Mouse (Mus musculus): ENCODE measurements around the gene Pdik1l. TPM values are rescaled to one million over a fixed set of nuclear protein-coding genes. Genes with fewer than 3 reads are reported as not detected.

The Pdik1l gene
- polyA plus RNA-seq, 2 experiments = 9.6 to 18.4 TPM

DNA sequence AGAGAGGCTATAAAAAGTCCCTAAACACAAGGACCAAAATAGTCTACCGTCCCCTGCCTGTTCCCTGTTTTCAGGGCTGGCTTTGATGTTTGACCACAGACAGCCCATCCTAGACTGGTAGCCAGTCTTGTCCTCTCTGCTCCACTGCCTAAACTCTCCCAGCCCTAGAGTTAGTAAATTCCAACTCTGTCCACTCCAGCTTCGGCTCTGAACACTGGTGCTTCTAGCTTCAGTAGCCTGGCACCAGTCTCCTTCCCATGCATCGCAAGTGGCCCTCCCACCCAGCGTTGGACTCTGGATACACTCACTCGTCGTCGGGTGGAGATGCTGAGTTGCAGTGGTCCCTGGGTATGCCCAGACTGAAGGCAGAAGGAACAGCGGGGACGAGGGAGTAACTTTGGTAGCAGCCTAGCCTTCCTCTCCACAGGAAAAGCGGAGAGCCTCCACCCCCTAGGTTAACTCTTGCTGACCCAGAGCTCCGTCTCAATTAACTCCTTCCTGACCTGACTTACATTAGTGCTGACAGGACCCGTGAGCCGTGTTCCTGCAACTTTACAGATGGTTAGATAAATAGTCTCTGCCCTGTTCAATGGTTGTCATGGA, 33.9 kb downstream of the Pdik1l start, which contains the start of gene Grrp1:
TSS of gene Grrp1 (minus strand) at position 385 of the 603 bp plus-strand sequence.
- H3K36me3 ChIP-seq (ENCODE audit: control insufficient read depth, insufficient read depth, low read length) = no peaks in the 10 kb centered on the region
- no peaks in the 10 kb centered on the region for H3K9me3 ChIP-seq (ENCODE audit: control insufficient read depth, low read length)
- TF ChIP-seq POLR2A (IDR thresholded peaks at IDR 0.05; ENCODE audit: borderline replicate concordance, extremely low read depth, insufficient read depth, insufficient read length) = no peak
- H3K4me1 ChIP-seq (ENCODE audit: control insufficient read depth, insufficient read depth, low read length) = peaks cover 34% of the 10 kb centered on the region
- H3K27me3 ChIP-seq (ENCODE audit: control insufficient read depth, insufficient read depth, low read length) = peaks cover 54% of the 10 kb centered on the region
- DNase-seq (ENCODE audit: low spot score) = no peak
- H3K27ac ChIP-seq (replicated peaks; ENCODE audit: low read depth, low read length) = 0 out of 2 replicates have a peak within 1 kb of the TSS, but pooled peaks have one; percentile 8
- peak within 1 kb of the TSS; percentile 53 for H3K4me3 ChIP-seq (replicated peaks; ENCODE audit: low read length)
- H3K9ac ChIP-seq (ENCODE audit: low read depth, low read length, severe bottlenecking) = peak within 1 kb of the TSS; percentile 43
- H3K4me2 ChIP-seq (replicated peaks; ENCODE audit: low read depth, low read length, severe bottlenecking) = peak within 1 kb of the TSS; percentile 41
- 3% methylated on average over 13 of the region's 13 CpGs for WGBS
- no peak for ATAC-seq (ENCODE audit: low FRiP score, low read depth)

DNA sequence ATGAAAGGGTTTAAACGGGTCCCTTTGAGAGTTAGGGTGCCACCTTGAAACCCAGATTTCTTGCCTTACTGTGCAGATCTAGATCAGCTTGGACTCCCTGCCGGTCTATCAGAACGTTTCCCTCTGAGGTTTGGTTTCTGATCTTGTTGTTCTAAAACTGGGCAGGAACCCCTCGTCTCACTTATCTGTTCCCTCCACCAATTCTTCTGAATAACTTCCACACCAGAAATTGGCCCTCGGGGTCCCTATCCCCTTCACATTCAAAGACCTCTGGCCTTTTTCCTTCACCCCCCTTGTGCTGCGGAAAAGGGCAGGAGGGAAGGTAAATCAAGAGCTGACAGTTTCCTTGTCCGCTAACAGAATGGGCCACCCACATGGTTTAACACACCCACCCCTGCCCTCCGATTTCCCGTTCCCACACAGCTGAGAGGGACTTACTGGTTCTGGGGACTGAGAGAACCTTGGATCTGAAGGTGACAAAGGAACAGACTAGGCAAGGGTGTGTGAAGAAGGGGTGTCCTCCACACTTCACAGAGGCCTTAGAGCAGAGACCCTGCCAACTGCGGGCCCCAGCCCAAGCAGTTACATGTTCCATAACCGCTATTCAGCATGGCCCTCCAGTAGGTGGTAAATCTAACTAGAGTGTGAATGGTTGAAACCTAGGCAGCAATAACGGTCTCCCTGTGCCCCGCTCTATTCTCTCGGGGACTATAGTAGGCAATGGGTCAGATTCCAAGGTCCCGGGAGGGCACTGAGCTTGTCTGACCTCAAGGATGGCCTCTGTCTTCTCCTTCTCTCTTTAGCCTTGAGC, 34.6 kb downstream of the Pdik1l start:
- H3K27ac ChIP-seq (replicated peaks; ENCODE audit: low read depth, low read length) = 0 out of 2 replicates have a peak overlapping the region, but pooled peaks have one; percentile 8
- no peaks in the 10 kb centered on the region for H3K36me3 ChIP-seq (ENCODE audit: control insufficient read depth, insufficient read depth, low read length)
- H3K4me1 ChIP-seq (ENCODE audit: control insufficient read depth, insufficient read depth, low read length) = peaks cover 34% of the 10 kb centered on the region
- DNase-seq (ENCODE audit: low spot score) (no peak), ATAC-seq (ENCODE audit: low FRiP score, low read depth) (no peak)
- 15% methylated on average over 15 of the region's 15 CpGs for WGBS
- peaks cover 58% of the 10 kb centered on the region for H3K27me3 ChIP-seq (ENCODE audit: control insufficient read depth, insufficient read depth, low read length)
- H3K4me2 ChIP-seq (replicated peaks; ENCODE audit: low read depth, low read length, severe bottlenecking) = peak overlapping the region; percentile 41
- no peaks in the 10 kb centered on the region for H3K9me3 ChIP-seq (ENCODE audit: control insufficient read depth, low read length)
- H3K4me3 ChIP-seq (replicated peaks; ENCODE audit: low read length) = peak overlapping the region; percentile 53
- peak overlapping the region; percentile 43 for H3K9ac ChIP-seq (ENCODE audit: low read depth, low read length, severe bottlenecking)
- no peak for TF ChIP-seq POLR2A (IDR thresholded peaks at IDR 0.05; ENCODE audit: borderline replicate concordance, extremely low read depth, insufficient read depth, insufficient read length)

- H3K4me3 ChIP-seq (replicated peaks; ENCODE audit: low read length) = peak overlapping the region; percentile 53
- DNase-seq (ENCODE audit: low spot score) = no peak
- H3K27ac ChIP-seq (replicated peaks; ENCODE audit: low read depth, low read length) = no peak overlapping the region
- ATAC-seq (ENCODE audit: low FRiP score, low read depth) = no peak
- no peak for TF ChIP-seq POLR2A (IDR thresholded peaks at IDR 0.05; ENCODE audit: borderline replicate concordance, extremely low read depth, insufficient read depth, insufficient read length)
- peaks cover 34% of the 10 kb centered on the region for H3K4me1 ChIP-seq (ENCODE audit: control insufficient read depth, insufficient read depth, low read length)
- WGBS = 8% methylated on average over 22 of the region's 22 CpGs
- H3K27me3 ChIP-seq (ENCODE audit: control insufficient read depth, insufficient read depth, low read length) = peaks cover 58% of the 10 kb centered on the region
- peak overlapping the region; percentile 57 for H3K9ac ChIP-seq (ENCODE audit: low read depth, low read length, severe bottlenecking)
- no peaks in the 10 kb centered on the region for H3K36me3 ChIP-seq (ENCODE audit: control insufficient read depth, insufficient read depth, low read length)
- no peaks in the 10 kb centered on the region for H3K9me3 ChIP-seq (ENCODE audit: control insufficient read depth, low read length)
- peak overlapping the region; percentile 99 for H3K4me2 ChIP-seq (replicated peaks; ENCODE audit: low read depth, low read length, severe bottlenecking)
Observed at GRCm38 (mm10) chr4:134252131-134252910, 35.4 kb downstream of the Pdik1l start.

GRCm38 (mm10) chr4:134251241-134252130, 36.2 kb downstream of the Pdik1l start:
- WGBS = under 1% methylated on average over 89 of the region's 91 CpGs
- Histone ChIP-seq H3K4me3 (replicated peaks; ENCODE audit: low read length) (peak overlapping the region; percentile 53), H3K4me2 (replicated peaks; ENCODE audit: low read depth, low read length, severe bottlenecking) (peak overlapping the region; percentile 99), H3K27ac (replicated peaks; ENCODE audit: low read depth, low read length) (no peak overlapping the region), H3K27me3 (ENCODE audit: control insufficient read depth, insufficient read depth, low read length) (peaks cover 58% of the 10 kb centered on the region), H3K9ac (ENCODE audit: low read depth, low read length, severe bottlenecking) (peak overlapping the region; percentile 57), H3K36me3 (ENCODE audit: control insufficient read depth, insufficient read depth, low read length) (no peaks in the 10 kb centered on the region), H3K4me1 (ENCODE audit: control insufficient read depth, insufficient read depth, low read length) (peaks cover 32% of the 10 kb centered on the region), H3K9me3 (ENCODE audit: control insufficient read depth, low read length) (no peaks in the 10 kb centered on the region)
- no peak for DNase-seq (ENCODE audit: low spot score)
- ATAC-seq (ENCODE audit: low FRiP score, low read depth) = 0 out of 2 replicates have a peak, but pooled peaks have one; percentile 4
- TF ChIP-seq POLR2A (IDR thresholded peaks at IDR 0.05; ENCODE audit: borderline replicate concordance, extremely low read depth, insufficient read depth, insufficient read length) = no peak

All from limb, embryonic 14.5 days (tissue).